Mouse (Mus musculus): ENCODE measurements at regions not wholly inside any gene's neighbourhood (a gene's known extent, or its start where the extent isn't known, plus 50 kb on each side); places are given as distances from the start of the nearest gene placed in this dataset.
"Not testable (repeated sequence)": the region's sequence is repeated elsewhere in the genome, so short reads cannot be mapped to it uniquely, and the experiment has no call there.

- in situ Hi-C loops (cut with MboI, MseI): not testable (repeated sequence)
These were observed 169.3 kb downstream of the Qk start for GRCm38 (mm10) chr17:10150403-10150689.

- in situ Hi-C loops (cut with MboI, MseI): no loop called here
These were observed 169.8 kb downstream of the Qk start for GRCm38 (mm10) chr17:10149682-10150402.

- in situ Hi-C loops (cut with MboI, MseI): no loop called here
These were observed 172.5 kb downstream of the Qk start for GRCm38 (mm10) chr17:10147106-10147505.

DNA sequence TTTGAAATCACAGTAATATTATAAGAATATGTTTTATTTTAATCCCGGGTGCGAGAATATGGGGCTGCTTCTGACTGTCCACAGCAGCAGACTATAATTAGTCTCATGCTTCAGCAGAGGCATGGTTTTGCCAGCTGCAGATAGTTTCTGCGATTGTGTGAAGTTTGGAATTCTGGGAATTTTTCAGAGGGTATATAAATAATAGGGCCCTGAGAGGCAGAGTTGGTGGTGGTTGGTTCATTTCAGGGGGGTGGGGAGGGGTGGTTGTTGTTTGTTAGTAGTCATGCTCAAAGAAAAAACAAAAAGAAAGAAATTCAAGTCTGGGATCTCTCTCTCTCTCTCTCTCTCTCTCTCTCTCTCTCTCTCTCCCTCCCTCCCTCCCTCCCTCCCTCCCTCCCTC, 173.1 kb downstream of the Qk start:
- in situ Hi-C loops (cut with MboI, MseI): no loop called here

- in situ Hi-C loops (cut with MboI, MseI): no loop called here
These were observed 180.8 kb downstream of the Qk start for GRCm38 (mm10) chr17:10138847-10139246.

DNA sequence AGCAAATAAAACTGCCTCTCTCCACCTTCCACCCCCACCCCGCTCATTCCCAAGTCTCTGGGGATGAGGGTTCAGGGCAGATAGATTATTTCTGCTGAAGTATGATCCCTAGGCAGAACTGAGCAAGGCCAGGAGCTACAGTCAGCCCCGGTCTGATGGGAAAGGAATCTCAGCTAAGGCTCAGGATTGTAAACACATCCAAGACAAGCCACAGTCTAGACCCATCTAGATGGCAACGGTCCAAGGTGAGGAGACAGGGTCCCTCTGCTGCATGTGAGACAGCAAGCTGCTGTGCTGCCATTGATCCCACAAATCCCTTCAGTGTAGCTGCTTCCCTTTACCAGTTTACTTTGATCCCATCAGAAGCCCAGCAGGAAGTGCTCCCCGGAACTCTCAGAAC, 181.3 kb downstream of the Qk start:
- in situ Hi-C loops (cut with MboI, MseI): no loop called here

GRCm38 (mm10) chr17:10135111-10135510, 184.5 kb downstream of the Qk start:
- in situ Hi-C loops (cut with MboI, MseI): no loop called here

DNA sequence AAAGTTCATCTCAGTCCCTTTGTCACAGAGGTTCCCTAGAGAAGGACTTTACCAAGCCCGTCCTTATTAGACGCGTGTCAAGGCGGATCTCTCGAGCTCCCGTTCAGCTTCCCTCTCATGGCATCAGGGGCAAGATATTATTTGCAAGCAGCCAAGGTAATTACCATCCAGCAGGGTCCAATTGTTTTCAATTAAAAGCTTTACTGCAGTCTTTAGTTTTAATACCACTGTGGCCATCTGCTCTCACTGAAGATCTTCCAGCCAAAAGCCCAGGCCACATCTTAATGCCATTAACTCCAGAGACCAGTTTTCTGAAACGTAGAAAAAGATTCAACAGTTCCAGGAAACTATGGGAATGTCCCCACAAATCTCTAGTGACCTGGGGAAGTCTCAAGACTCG, 191.1 kb downstream of the Qk start:
- in situ Hi-C loops (cut with MboI, MseI): no loop called here

DNA sequence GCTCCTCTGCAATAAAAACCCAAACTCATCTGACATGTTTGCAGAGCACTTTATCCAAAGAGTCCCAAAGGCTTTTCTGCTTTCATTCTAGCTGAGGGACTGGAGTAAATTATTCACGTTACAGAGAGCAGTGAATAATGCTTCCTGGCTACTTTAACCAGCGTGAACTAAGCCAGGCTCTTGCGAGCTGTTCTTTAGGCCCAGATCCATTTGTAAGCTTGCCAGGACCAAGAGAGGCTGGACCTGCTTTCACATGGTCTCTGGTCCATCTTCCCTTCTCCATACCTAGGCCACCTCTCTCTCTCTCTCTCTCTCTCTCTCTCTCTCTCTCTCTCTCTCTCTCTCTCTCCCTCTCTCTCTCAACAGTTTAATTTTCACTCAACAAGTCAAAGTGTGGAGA, 197.2 kb downstream of the Qk start:
- in situ Hi-C loops (cut with MboI, MseI): no loop called here

DNA sequence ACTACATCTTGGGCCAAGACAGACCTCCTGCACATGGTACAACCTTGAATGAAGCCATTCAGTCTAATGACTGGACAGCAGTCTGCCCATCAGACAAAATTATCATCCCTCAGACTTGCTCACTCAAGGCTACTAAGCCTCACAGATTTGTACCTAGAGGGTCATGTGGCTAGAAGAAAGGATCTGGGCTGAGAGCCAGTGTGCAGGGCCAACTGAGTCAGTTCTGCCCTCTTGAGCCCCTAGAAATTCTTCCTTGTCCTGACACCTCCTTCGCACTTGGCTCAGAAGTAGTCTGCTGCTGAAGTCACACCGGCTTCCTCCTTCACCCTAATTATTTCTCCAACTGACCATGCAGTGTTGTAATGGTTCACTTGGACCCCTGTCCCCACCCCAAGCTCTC, 207.5 kb downstream of the Qk start:
- in situ Hi-C loops (cut with MboI, MseI): no loop called here

- in situ Hi-C loops (cut with MboI, MseI): no loop called here
These were observed 209.3 kb downstream of the Qk start for GRCm38 (mm10) chr17:10110375-10110675.

- in situ Hi-C loops (cut with MboI, MseI): no loop called here
These were observed 209.9 kb downstream of the Qk start for GRCm38 (mm10) chr17:10109511-10110374.

- in situ Hi-C loops (cut with MboI, MseI): no loop called here
These were observed 214.4 kb downstream of the Qk start for GRCm38 (mm10) chr17:10105299-10105698.

DNA sequence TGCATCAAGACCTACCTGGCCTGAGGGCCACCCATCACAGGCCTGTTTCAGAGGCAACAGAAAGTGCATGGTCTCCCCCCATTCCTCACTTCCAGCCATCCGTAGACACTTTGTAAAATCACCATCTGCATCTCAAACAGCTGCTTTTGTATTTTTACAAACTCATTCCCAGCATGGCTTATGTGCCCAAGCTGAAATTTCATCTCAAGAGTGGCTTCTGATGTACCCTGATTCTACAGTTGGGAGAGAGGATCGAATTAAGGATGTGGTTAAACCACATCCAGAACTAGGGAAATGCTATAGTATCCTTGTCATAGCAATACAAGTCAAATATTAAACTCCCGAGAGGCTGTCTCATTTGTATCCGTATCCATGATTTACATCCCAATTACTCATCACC, 221.5 kb downstream of the Qk start:
- in situ Hi-C loops (cut with MboI, MseI): no loop called here

- in situ Hi-C loops (cut with MboI, MseI): no loop called here
These were observed 222.0 kb downstream of the Qk start for GRCm38 (mm10) chr17:10097691-10098090.

DNA sequence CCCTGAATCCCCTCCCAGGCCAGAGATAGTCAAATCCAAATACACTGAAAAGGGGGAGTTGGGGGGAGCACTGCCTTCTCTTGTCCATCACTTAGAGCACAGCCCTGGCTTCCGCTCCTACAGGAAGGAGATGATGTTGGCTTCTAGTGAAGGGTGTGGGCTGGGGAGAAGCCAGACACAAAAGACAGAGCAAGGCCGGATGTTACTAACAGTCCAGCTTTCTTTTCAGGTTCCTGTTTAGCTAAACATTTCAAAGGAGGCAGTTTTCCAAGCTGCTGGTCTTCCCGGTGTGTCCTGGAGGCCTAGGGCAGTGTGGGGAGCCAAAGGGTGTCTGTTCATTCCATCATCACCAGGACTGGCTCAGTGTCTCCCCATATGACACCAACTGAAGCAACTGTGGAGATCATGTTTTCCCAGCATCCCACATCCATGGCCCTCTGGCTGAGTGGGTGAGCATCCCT, 223.8 kb downstream of the Qk start:
- in situ Hi-C loops (cut with MboI, MseI): no loop called here

DNA sequence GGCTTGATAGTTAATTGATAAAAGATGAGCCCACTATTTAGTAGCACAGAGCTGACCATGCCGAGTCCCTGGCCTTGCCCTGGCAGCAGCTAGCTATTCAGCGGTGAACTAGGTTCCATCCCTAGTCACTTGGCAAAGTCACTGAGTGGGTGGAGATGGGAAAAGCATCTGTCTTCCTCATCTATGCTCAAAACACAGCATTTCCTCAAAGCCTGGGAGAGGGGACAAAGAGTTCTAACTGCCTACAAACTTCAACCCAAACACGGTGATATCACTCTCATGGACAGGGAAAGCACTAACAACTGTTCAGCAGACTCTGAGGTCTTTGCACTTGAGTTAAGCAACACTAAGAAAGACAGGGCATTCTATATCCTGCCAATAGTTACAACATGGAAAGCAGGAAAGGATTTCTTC, 225.5 kb downstream of the Qk start:
- in situ Hi-C loops (cut with MboI, MseI): no loop called here

- in situ Hi-C loops (cut with MboI, MseI): no loop called here
These were observed 226.1 kb downstream of the Qk start for GRCm38 (mm10) chr17:10093437-10094107.

GRCm38 (mm10) chr17:10087192-10087886, 232.3 kb downstream of the Qk start:
- in situ Hi-C loops (cut with MboI, MseI): loop anchor here (5.0 kb wide), 1 partner anchor 80 kb away; no protein-coding TSS in a partner anchor

DNA sequence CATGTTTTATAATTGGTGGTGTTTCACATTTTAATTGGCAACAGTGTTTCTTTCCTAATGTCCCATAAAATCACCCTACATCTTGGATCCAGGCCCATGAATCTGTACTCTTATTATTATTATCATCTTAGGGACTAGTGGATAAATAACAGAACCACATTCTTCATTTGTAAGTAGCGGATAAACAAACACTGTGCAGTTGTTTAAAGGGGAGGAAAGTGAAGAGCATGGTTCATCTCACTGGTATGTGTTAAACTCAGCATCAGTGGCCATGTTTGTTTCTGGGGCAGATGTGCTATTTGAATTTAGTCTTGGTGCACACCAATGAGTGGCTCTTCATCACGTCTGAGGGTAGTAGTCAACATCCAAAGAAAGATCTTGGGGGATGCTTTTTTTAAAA, 233.1 kb downstream of the Qk start:
- in situ Hi-C loops (cut with MboI, MseI): loop anchor here (5.0 kb wide), 1 partner anchor 79 kb away; no protein-coding TSS in a partner anchor

- in situ Hi-C loops (cut with MboI, MseI): loop anchor here (5.0 kb wide), 1 partner anchor 79 kb away; no protein-coding TSS in a partner anchor
These were observed 233.5 kb downstream of the Qk start for GRCm38 (mm10) chr17:10086132-10086531.

DNA sequence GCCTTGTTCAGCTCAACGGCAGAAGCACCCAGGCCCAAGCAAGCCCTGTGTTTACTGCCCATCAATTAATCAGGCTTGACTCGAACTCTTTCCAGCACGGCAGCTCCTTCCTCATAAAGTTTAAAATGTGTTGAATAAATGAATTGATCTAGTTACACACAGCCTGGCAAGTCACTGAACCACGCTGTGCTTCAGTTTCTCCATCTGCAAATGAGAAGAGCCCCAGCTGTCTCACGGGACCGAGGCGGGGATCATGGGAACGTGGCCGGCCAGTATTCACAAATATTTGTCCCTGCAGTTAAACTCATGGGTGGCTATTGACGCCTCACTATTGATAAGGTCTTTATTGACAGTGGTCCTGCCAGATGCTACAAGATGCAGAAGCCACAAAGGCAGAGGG, 237.9 kb downstream of the Qk start:
- in situ Hi-C loops (cut with MboI, MseI): no loop called here
